Mouse (Mus musculus) cerebellum, postnatal 10 days (tissue): ENCODE measurements at regions not wholly inside any gene's neighbourhood (a gene's known extent, or its start where the extent isn't known, plus 50 kb on each side); places are given as distances from the start of the nearest gene placed in this dataset.

Experiments
- DNase-seq, 2 experiments: peaks; one replicate each; pipeline ENCODE4 v3.0.0; 2021; ENCODE audit warnings: mixed read lengths in 2 of 2

GRCm38 (mm10) chr12:15741219-15741618, 75.5 kb downstream of the Trib2 start:
- DNase-seq: no peak

- DNase-seq: no peak
Observed at GRCm38 (mm10) chr12:15738989-15739388, 77.7 kb downstream of the Trib2 start.

- peak; percentile 50 to 61 for DNase-seq
Observed at GRCm38 (mm10) chr12:15731261-15731660, 85.5 kb downstream of the Trib2 start.

- DNase-seq: no peak
Observed at GRCm38 (mm10) chr12:15729696-15730095, 87.0 kb downstream of the Trib2 start.

GRCm38 (mm10) chr12:15723529-15723928, 93.2 kb downstream of the Trib2 start:
- no peak for DNase-seq

- no peak for DNase-seq
Observed at GRCm38 (mm10) chr12:15722161-15722560, 94.6 kb downstream of the Trib2 start.

GRCm38 (mm10) chr12:15720171-15720570, 96.6 kb downstream of the Trib2 start:
- DNase-seq: no peak

- DNase-seq: peak; percentile 8 to 20
Observed at GRCm38 (mm10) chr12:15718827-15719226, 97.9 kb downstream of the Trib2 start.

- no peak for DNase-seq
Observed at GRCm38 (mm10) chr12:15717989-15718388, 98.7 kb downstream of the Trib2 start.

GRCm38 (mm10) chr12:15717342-15717741, 99.4 kb downstream of the Trib2 start:
- DNase-seq: no peak

GRCm38 (mm10) chr12:15713623-15714022, 103.1 kb downstream of the Trib2 start:
- no peak for DNase-seq

- DNase-seq: no peak
Observed at GRCm38 (mm10) chr12:15707570-15708095, 109.1 kb downstream of the Trib2 start.

GRCm38 (mm10) chr12:15704412-15704811, 112.3 kb downstream of the Trib2 start:
- peak; percentile 17 to 29 for DNase-seq

GRCm38 (mm10) chr12:15702137-15702536, 114.6 kb downstream of the Trib2 start:
- no peak for DNase-seq

GRCm38 (mm10) chr12:15698829-15699228, 117.9 kb downstream of the Trib2 start:
- no peak for DNase-seq

- DNase-seq: no peak
Observed at GRCm38 (mm10) chr12:15698042-15698771, 118.5 kb downstream of the Trib2 start.

- DNase-seq: no peak
Observed at GRCm38 (mm10) chr12:15688342-15688741, 128.4 kb downstream of the Trib2 start.

GRCm38 (mm10) chr12:15684311-15684710, 132.4 kb downstream of the Trib2 start:
- DNase-seq: no peak

- no peak for DNase-seq
Observed at GRCm38 (mm10) chr12:15681678-15682355, 134.9 kb downstream of the Trib2 start.

- no peak for DNase-seq
Observed at GRCm38 (mm10) chr12:15676127-15676526, 140.6 kb downstream of the Trib2 start.

GRCm38 (mm10) chr12:15659755-15660154, 157.0 kb downstream of the Trib2 start:
- DNase-seq: no peak

- no peak for DNase-seq
Observed at GRCm38 (mm10) chr12:15659332-15659731, 157.4 kb downstream of the Trib2 start.

- DNase-seq: no peak
Observed at GRCm38 (mm10) chr12:15657748-15658251, 158.9 kb downstream of the Trib2 start.

GRCm38 (mm10) chr12:15654585-15654984, 162.1 kb downstream of the Trib2 start:
- DNase-seq: no peak
